In genomic region chr9:87740241-87740645, GRCm38 (mm10) we compare ENCODE assay signal across 9 mouse cellular contexts. TPM values are rescaled to one million over a fixed set of nuclear protein-coding genes. Genes with fewer than 3 reads are reported as not detected.
DNase-seq lines count a peak whose midpoint lies in the region; ATAC-seq lines count a peak whose summit lies in the region.
"Had no signal": no experiment of that assay in that cellular context is flagged by ENCODE, and none has a peak within 500 bp of the region (broad histone marks: within the 10 kb centered on the region; RNA-seq: fewer than 3 reads in every experiment).

No protein-coding gene starts in this region.

- H3K9me3 ChIP-seq in heart, embryonic 15.5 days (replicated peaks), result no peaks in the 10 kb centered on the region

- H3K4me1 ChIP-seq in heart, embryonic 15.5 days (replicated peaks), result peaks cover 18% of the 10 kb centered on the region

- DNase-seq in cerebellum, postnatal 10 days, result peak; percentile 18 to 41
- DNase-seq in cerebellum, adult 18-20 months, result no peak
- DNase-seq in ZHBTc4 (ENCODE audit: low read depth, low spot score), result peak; percentile 71
- DNase-seq in thymus, postnatal 10 days (ENCODE audit: low spot score in 2 of 2), result no peak
- DNase-seq in cerebellum, postnatal 36 days, result no peak
- DNase-seq in gastrocnemius, postnatal 36 days, result no peak

- peak overlapping the region; percentile 50 for H3K4me3 ChIP-seq in heart, embryonic 15.5 days

- H3K27me3 ChIP-seq in heart, embryonic 15.5 days, result peaks cover 83% of the 10 kb centered on the region

- ATAC-seq in heart, embryonic 15.5 days (replicated peaks; ENCODE audit: insufficient number of reproducible peaks, insufficient read depth, low FRiP score, low read depth), result no peak
- ATAC-seq in megakaryocyte-erythroid progenitor cell, adult 5-6 weeks (replicated peaks; ENCODE audit: low FRiP score, low TSS enrichment, poor library complexity, severe bottlenecking), result peak; percentile 22; the same call in 1 of the 2 replicates

- H3K36me3 ChIP-seq in heart, embryonic 15.5 days, result no peaks in the 10 kb centered on the region

- H3K4me2 ChIP-seq in heart, embryonic 15.5 days, result peak overlapping the region; percentile 75

- H3K27ac ChIP-seq in heart, embryonic 15.5 days, result peak overlapping the region; percentile 58

- WGBS in heart, embryonic 15.5 days, result 8% methylated on average over 20 of the region's 20 CpGs

- intact Hi-C loops in gastrocnemius, postnatal 36 days (cut with DNase I), result no loop called here

- H3K9ac ChIP-seq in heart, embryonic 15.5 days, result no peak overlapping the region

RNA-seq across cellular contexts. Expression of gene Tbx18, which starts 9.2 kb away (rescaled TPM):
- polyA plus RNA-seq in heart, embryonic 15.5 days (2015; fragmentation: Nextera tagmentation; extraction: Ambion mirVana), result 8.6 and 9.1 TPM in 2 replicates
- total RNA-seq in megakaryocyte-erythroid progenitor cell, adult 5-6 weeks (2014; fragmentation: Nextera tagmentation), result 0.28 TPM in 1 of 2 replicates, not detected in the other
- total RNA-seq in megakaryocyte-erythroid progenitor cell, adult 5-6 weeks (2017), result not detected in 2 replicates
- total RNA-seq in gastrocnemius, postnatal 36 days (2021), result under 1 TPM; 0.64 to 0.79 TPM
- polyA plus RNA-seq: liver, embryonic 16.5 days had no signal

Comparison
In these comparisons a context has a peak if more than half of its experiments do, and no peak if none do; other contexts are left out.
1. DNase-seq: peak in cerebellum, postnatal 10 days (2 of 2) and ZHBTc4 (single experiment); none in cerebellum, adult 18-20 months (0 of 2), thymus, postnatal 10 days (0 of 2), cerebellum, postnatal 36 days (0 of 2) and gastrocnemius, postnatal 36 days (0 of 2).